Mouse (Mus musculus): Measurements from ENCODE around the gene Zcwpw1. TPM values are rescaled to one million over a fixed set of nuclear protein-coding genes. Genes with fewer than 3 reads are reported as not detected.

The Zcwpw1 gene
- polyA plus RNA-seq, 1 experiment = 15.5 TPM

GRCm38 (mm10) chr5:137785164-137786031, 2.2 kb upstream of the Zcwpw1 start:
- no peaks in the 10 kb centered on the region for H3K4me1 ChIP-seq (ENCODE audit: control insufficient read depth, insufficient read depth, low read length)
- TF ChIP-seq POLR2A (IDR thresholded peaks at IDR 0.05; ENCODE audit: insufficient read depth, low read length) = no peak
- no peak for TF ChIP-seq CTCF (IDR thresholded peaks at IDR 0.05; ENCODE audit: low read depth, low read length)
- TF ChIP-seq EP300 (IDR thresholded peaks at IDR 0.05; ENCODE audit: insufficient read depth, low read depth, low read length) = no peak
- no peaks in the 10 kb centered on the region for H3K27me3 ChIP-seq (ENCODE audit: control insufficient read depth, insufficient read depth, low read length, poor library complexity, severe bottlenecking)

GRCm38 (mm10) chr5:137786109-137786942, 1.3 kb upstream of the Zcwpw1 start:
- Histone ChIP-seq H3K4me3 (ENCODE audit: low read depth, low read length) (peak overlapping the region; percentile 80), H3K27me3 (ENCODE audit: control insufficient read depth, insufficient read depth, low read length, poor library complexity, severe bottlenecking) (no peaks in the 10 kb centered on the region), H3K4me1 (ENCODE audit: control insufficient read depth, insufficient read depth, low read length) (no peaks in the 10 kb centered on the region), H3K27ac (ENCODE audit: insufficient read depth, low read length) (peak overlapping the region; percentile 80), H3K36me3 (ENCODE audit: control insufficient read depth, insufficient read depth, low read length, poor library complexity, severe bottlenecking) (peaks cover 31% of the 10 kb centered on the region), H3K9ac (ENCODE audit: low read depth, poor library complexity, severe bottlenecking) (peak overlapping the region; percentile 97), H3K9me3 (replicated peaks; ENCODE audit: control insufficient read depth, insufficient read depth, low read length, poor library complexity, severe bottlenecking) (no peaks in the 10 kb centered on the region)
- TF ChIP-seq CTCF (IDR thresholded peaks at IDR 0.05; ENCODE audit: low read depth, low read length) (no peak), POLR2A (IDR thresholded peaks at IDR 0.05; ENCODE audit: insufficient read depth, low read length) (peak; percentile 89), EP300 (IDR thresholded peaks at IDR 0.05; ENCODE audit: insufficient read depth, low read depth, low read length) (0 out of 2 replicates have a peak, but pooled peaks have one; percentile 36)

More at GRCm38 (mm10) chr5:137785164-137786031, 2.2 kb upstream of the Zcwpw1 start:
- H3K4me3 ChIP-seq (ENCODE audit: low read depth, low read length) = peak overlapping the region; percentile 80
- H3K27ac ChIP-seq (ENCODE audit: insufficient read depth, low read length) = peak overlapping the region; percentile 80
- H3K9me3 ChIP-seq (replicated peaks; ENCODE audit: control insufficient read depth, insufficient read depth, low read length, poor library complexity, severe bottlenecking) = no peaks in the 10 kb centered on the region
- H3K36me3 ChIP-seq (ENCODE audit: control insufficient read depth, insufficient read depth, low read length, poor library complexity, severe bottlenecking) = peaks cover 37% of the 10 kb centered on the region
- peak overlapping the region; percentile 97 for H3K9ac ChIP-seq (ENCODE audit: low read depth, poor library complexity, severe bottlenecking)

GRCm38 (mm10) chr5:137788171-137788570, 573 bp downstream of the Zcwpw1 start:
- no peak overlapping the region for H3K4me3 ChIP-seq (ENCODE audit: low read depth, low read length)
- H3K27me3 ChIP-seq (ENCODE audit: control insufficient read depth, insufficient read depth, low read length, poor library complexity, severe bottlenecking) = no peaks in the 10 kb centered on the region
- no peak for TF ChIP-seq CTCF (IDR thresholded peaks at IDR 0.05; ENCODE audit: low read depth, low read length)
- no peak overlapping the region for H3K27ac ChIP-seq (ENCODE audit: insufficient read depth, low read length)
- H3K4me1 ChIP-seq (ENCODE audit: control insufficient read depth, insufficient read depth, low read length) = no peaks in the 10 kb centered on the region
- no peaks in the 10 kb centered on the region for H3K9me3 ChIP-seq (replicated peaks; ENCODE audit: control insufficient read depth, insufficient read depth, low read length, poor library complexity, severe bottlenecking)
- H3K36me3 ChIP-seq (ENCODE audit: control insufficient read depth, insufficient read depth, low read length, poor library complexity, severe bottlenecking) = peaks cover 12% of the 10 kb centered on the region
- no peak overlapping the region for H3K9ac ChIP-seq (ENCODE audit: low read depth, poor library complexity, severe bottlenecking)

- no peak overlapping the region for H3K9ac ChIP-seq (ENCODE audit: low read depth, poor library complexity, severe bottlenecking)
- H3K36me3 ChIP-seq (ENCODE audit: control insufficient read depth, insufficient read depth, low read length, poor library complexity, severe bottlenecking) = peaks cover 5% of the 10 kb centered on the region
- H3K9me3 ChIP-seq (replicated peaks; ENCODE audit: control insufficient read depth, insufficient read depth, low read length, poor library complexity, severe bottlenecking) = no peaks in the 10 kb centered on the region
- H3K4me1 ChIP-seq (ENCODE audit: control insufficient read depth, insufficient read depth, low read length) = no peaks in the 10 kb centered on the region
- TF ChIP-seq EP300 (IDR thresholded peaks at IDR 0.05; ENCODE audit: insufficient read depth, low read depth, low read length) = no peak
- TF ChIP-seq CTCF (IDR thresholded peaks at IDR 0.05; ENCODE audit: low read depth, low read length) = no peak
- TF ChIP-seq POLR2A (IDR thresholded peaks at IDR 0.05; ENCODE audit: insufficient read depth, low read length) = no peak
- no peak overlapping the region for H3K4me3 ChIP-seq (ENCODE audit: low read depth, low read length)
- no peaks in the 10 kb centered on the region for H3K27me3 ChIP-seq (ENCODE audit: control insufficient read depth, insufficient read depth, low read length, poor library complexity, severe bottlenecking)
- H3K27ac ChIP-seq (ENCODE audit: insufficient read depth, low read length) = no peak overlapping the region
Observed at GRCm38 (mm10) chr5:137788946-137789531, 1.4 kb downstream of the Zcwpw1 start.

GRCm38 (mm10) chr5:137791553-137791952, 4.0 kb downstream of the Zcwpw1 start:
- no peaks in the 10 kb centered on the region for H3K9me3 ChIP-seq (replicated peaks; ENCODE audit: control insufficient read depth, insufficient read depth, low read length, poor library complexity, severe bottlenecking)
- H3K27ac ChIP-seq (ENCODE audit: insufficient read depth, low read length) = no peak overlapping the region
- no peaks in the 10 kb centered on the region for H3K36me3 ChIP-seq (ENCODE audit: control insufficient read depth, insufficient read depth, low read length, poor library complexity, severe bottlenecking)
- H3K4me3 ChIP-seq (ENCODE audit: low read depth, low read length) = no peak overlapping the region
- no peaks in the 10 kb centered on the region for H3K27me3 ChIP-seq (ENCODE audit: control insufficient read depth, insufficient read depth, low read length, poor library complexity, severe bottlenecking)
- no peak overlapping the region for H3K9ac ChIP-seq (ENCODE audit: low read depth, poor library complexity, severe bottlenecking)
- no peaks in the 10 kb centered on the region for H3K4me1 ChIP-seq (ENCODE audit: control insufficient read depth, insufficient read depth, low read length)
- TF ChIP-seq EP300 (IDR thresholded peaks at IDR 0.05; ENCODE audit: insufficient read depth, low read depth, low read length) (no peak), POLR2A (IDR thresholded peaks at IDR 0.05; ENCODE audit: insufficient read depth, low read length) (no peak), CTCF (IDR thresholded peaks at IDR 0.05; ENCODE audit: low read depth, low read length) (no peak)
